Mouse (Mus musculus) limb, embryonic 11.5 days (tissue): ENCODE data around the gene Dzip1l. TPM values are rescaled to one million over a fixed set of nuclear protein-coding genes. Genes with fewer than 3 reads are reported as not detected.

Source experiments
- ATAC-seq: fragments of 200-750 bp; cut with Nextera tagmentation; 2 replicates; pipeline ENCODE4 v1.8.0; 2017; ENCODE audit warnings: low read depth; ENCODE audit not compliant: insufficient number of reproducible peaks, low FRiP score, low TSS enrichment
- DNase-seq: peaks from one replicate; pipeline ENCODE4 v3.0.0-alpha.2; 2015; ENCODE audit warnings: low spot score
- H3K27ac ChIP-seq: fragments of 300-500 bp; sonication (generic); replicated peaks from 2 replicates; pipeline ENCODE4 v1.5.1; 2014; ENCODE audit warnings: low read depth, mild to moderate bottlenecking, low read length
- H3K27me3 ChIP-seq: fragments of 300-500 bp; sonication (generic); 2 replicates; pipeline ENCODE4 v1.6.1; 2014; ENCODE audit warnings: mild to moderate bottlenecking, low read length, mixed read lengths; ENCODE audit not compliant: control insufficient read depth, insufficient read depth
- H3K36me3 ChIP-seq: fragments of 300-500 bp; sonication (generic); 2 replicates; pipeline ENCODE4 v1.6.1; 2014; ENCODE audit warnings: mild to moderate bottlenecking, low read length, moderate library complexity, mixed read lengths; ENCODE audit not compliant: control insufficient read depth, insufficient read depth
- H3K4me1 ChIP-seq: fragments of 300-500 bp; sonication (generic); 2 replicates; pipeline ENCODE4 v1.6.1; 2014; ENCODE audit warnings: low read length, mixed read lengths; ENCODE audit not compliant: control insufficient read depth, insufficient read depth
- H3K4me2 ChIP-seq: fragments of 300-500 bp; sonication (generic); 2 replicates; pipeline ENCODE4 v1.6.1; 2014; ENCODE audit warnings: low read depth, mild to moderate bottlenecking, moderate library complexity; ENCODE audit not compliant: severe bottlenecking
- H3K4me3 ChIP-seq: fragments of 300-500 bp; sonication (generic); 2 replicates; pipeline ENCODE4 v1.5.1; 2014; ENCODE audit warnings: low read depth, low read length
- H3K9ac ChIP-seq: fragments of 300-500 bp; sonication (generic); 2 replicates; pipeline ENCODE4 v1.6.1; 2014; ENCODE audit warnings: mild to moderate bottlenecking, low read length
- H3K9me3 ChIP-seq: fragments of 300-500 bp; sonication (generic); 2 replicates; pipeline ENCODE4 v1.6.1; 2016; ENCODE audit warnings: low read length; ENCODE audit not compliant: control insufficient read depth
- WGBS: fragments of 180-500 bp; shearing (Covaris S2); extraction: QIAGEN DNeasy Blood & Tissue Kit; methylation state at CpG from one replicate; pipeline ENCODE4 v1.1.7; 2014; 5-methylcytosine and 5-hydroxymethylcytosine counted together
- polyA plus RNA-seq: library from polyadenylated mRNA; unstranded; fragments of >200 nt; fragmentation: Nextera tagmentation; extraction: Ambion mirVana; gene quantifications from 2 replicates; pipeline ENCODE4 v1.2.1, GENCODE M21; 2014

Dzip1l gene
- polyA plus RNA-seq, 1 experiment from 2014 or later = 19.1 TPM

DNA sequence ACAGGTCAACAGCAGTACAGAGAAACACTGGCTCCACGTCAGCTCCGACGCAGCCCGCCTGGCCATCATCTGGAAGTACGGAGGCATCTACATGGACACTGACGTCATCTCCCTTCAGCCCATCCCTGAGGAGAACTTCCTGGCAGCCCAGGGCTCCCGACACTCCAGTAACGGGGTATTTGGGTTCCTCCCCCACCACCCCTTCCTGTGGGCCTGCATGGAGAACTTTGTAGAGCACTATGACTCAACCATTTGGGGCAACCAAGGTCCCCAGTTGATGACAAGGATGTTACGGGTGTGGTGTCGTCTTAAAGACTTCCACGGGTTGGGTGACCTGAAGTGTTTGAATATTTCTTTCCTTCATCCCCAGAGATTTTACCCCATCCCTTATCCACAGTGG is 9.1 kb upstream of the Dzip1l start:
- DNase-seq (no peak), ATAC-seq (no peak)
- no peaks in the 10 kb centered on the region for H3K9me3 ChIP-seq
- 93% methylated on average over 11 of the region's 11 CpGs for WGBS
- no peak overlapping the region for H3K27ac ChIP-seq
- H3K4me2 ChIP-seq = no peak overlapping the region
- H3K36me3 ChIP-seq = no peaks in the 10 kb centered on the region
- no peaks in the 10 kb centered on the region for H3K4me1 ChIP-seq
- H3K4me3 ChIP-seq = no peak overlapping the region
- H3K9ac ChIP-seq = no peak overlapping the region
- H3K27me3 ChIP-seq = no peaks in the 10 kb centered on the region

GRCm38 (mm10) chr9:99622034-99622433 is 7.3 kb upstream of the Dzip1l start:
- no peaks in the 10 kb centered on the region for H3K9me3 ChIP-seq
- no peak overlapping the region for H3K9ac ChIP-seq
- 75% methylated on average over 1 of the region's 1 CpGs for WGBS
- no peak overlapping the region for H3K4me2 ChIP-seq
- no peaks in the 10 kb centered on the region for H3K4me1 ChIP-seq
- no peak overlapping the region for H3K27ac ChIP-seq
- ATAC-seq = no peak
- no peaks in the 10 kb centered on the region for H3K27me3 ChIP-seq
- no peak for DNase-seq
- H3K4me3 ChIP-seq = no peak overlapping the region
- H3K36me3 ChIP-seq = no peaks in the 10 kb centered on the region

GRCm38 (mm10) chr9:99622966-99623365 is 6.3 kb upstream of the Dzip1l start:
- no peak overlapping the region for H3K4me2 ChIP-seq
- no peak overlapping the region for H3K9ac ChIP-seq
- no peak for ATAC-seq
- H3K27me3 ChIP-seq = no peaks in the 10 kb centered on the region
- 56% methylated on average over 2 of the region's 2 CpGs for WGBS
- H3K9me3 ChIP-seq = no peaks in the 10 kb centered on the region
- H3K36me3 ChIP-seq = no peaks in the 10 kb centered on the region
- H3K4me3 ChIP-seq = no peak overlapping the region
- H3K27ac ChIP-seq = no peak overlapping the region
- no peak for DNase-seq
- H3K4me1 ChIP-seq = no peaks in the 10 kb centered on the region

DNA sequence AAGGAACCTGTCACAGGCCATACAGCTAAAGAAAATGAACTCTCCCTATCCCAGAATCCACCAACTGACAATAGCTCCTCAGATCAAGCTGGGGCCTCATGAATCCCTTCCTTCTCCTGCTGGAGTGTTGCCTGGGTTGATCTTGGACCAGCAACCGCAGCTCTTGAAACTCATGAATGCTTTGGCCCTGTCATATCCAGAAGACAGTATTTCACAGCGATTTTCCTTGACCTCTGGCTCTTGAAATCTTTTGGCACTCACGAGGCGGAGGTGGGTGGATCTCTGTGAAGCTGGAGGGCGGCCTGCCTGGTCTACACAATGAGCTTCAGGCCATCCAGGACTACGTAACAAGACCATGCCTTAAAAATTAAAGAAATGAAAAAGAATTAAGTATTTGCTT is 5.2 kb upstream of the Dzip1l start:
- H3K4me3 ChIP-seq = no peak overlapping the region
- no peaks in the 10 kb centered on the region for H3K27me3 ChIP-seq
- H3K9me3 ChIP-seq = no peaks in the 10 kb centered on the region
- H3K36me3 ChIP-seq = no peaks in the 10 kb centered on the region
- DNase-seq = no peak
- ATAC-seq = no peak
- no peak overlapping the region for H3K27ac ChIP-seq
- no peak overlapping the region for H3K4me2 ChIP-seq
- H3K9ac ChIP-seq = no peak overlapping the region
- WGBS = 81% methylated on average over 6 of the region's 6 CpGs
- 0 out of 2 replicates have a peak, but pooled peaks cover 2% of the 10 kb centered on the region for H3K4me1 ChIP-seq

- H3K4me2 ChIP-seq = peak overlapping the region; percentile 78
- DNase-seq = no peak
- no peak for ATAC-seq
- H3K27ac ChIP-seq = no peak overlapping the region
- H3K9me3 ChIP-seq = no peaks in the 10 kb centered on the region
- peaks cover 7% of the 10 kb centered on the region; the same call in 1 of the 2 replicates for H3K4me1 ChIP-seq
- H3K9ac ChIP-seq = peak overlapping the region; percentile 84
- H3K36me3 ChIP-seq = no peaks in the 10 kb centered on the region
- no peaks in the 10 kb centered on the region for H3K27me3 ChIP-seq
- WGBS = 56% methylated on average over 4 of the region's 4 CpGs
- H3K4me3 ChIP-seq = no peak overlapping the region
These were observed 715 bp upstream of the Dzip1l start for GRCm38 (mm10) chr9:99628581-99628980.

GRCm38 (mm10) chr9:99630071-99630470 is 775 bp downstream of the Dzip1l start:
- WGBS = under 1% methylated on average over 11 of the region's 11 CpGs
- peak; percentile 6; the same call in 1 of the 2 replicates for ATAC-seq
- Histone ChIP-seq H3K4me2 (peak overlapping the region; percentile 78), H3K4me1 (peaks cover 7% of the 10 kb centered on the region; the same call in 1 of the 2 replicates), H3K27me3 (no peaks in the 10 kb centered on the region), H3K4me3 (peak overlapping the region; percentile 62), H3K27ac (peak overlapping the region; percentile 73; the same call in 1 of the 2 replicates), H3K9ac (peak overlapping the region; percentile 84), H3K9me3 (no peaks in the 10 kb centered on the region), H3K36me3 (no peaks in the 10 kb centered on the region)
- DNase-seq = peak; percentile 54

DNA sequence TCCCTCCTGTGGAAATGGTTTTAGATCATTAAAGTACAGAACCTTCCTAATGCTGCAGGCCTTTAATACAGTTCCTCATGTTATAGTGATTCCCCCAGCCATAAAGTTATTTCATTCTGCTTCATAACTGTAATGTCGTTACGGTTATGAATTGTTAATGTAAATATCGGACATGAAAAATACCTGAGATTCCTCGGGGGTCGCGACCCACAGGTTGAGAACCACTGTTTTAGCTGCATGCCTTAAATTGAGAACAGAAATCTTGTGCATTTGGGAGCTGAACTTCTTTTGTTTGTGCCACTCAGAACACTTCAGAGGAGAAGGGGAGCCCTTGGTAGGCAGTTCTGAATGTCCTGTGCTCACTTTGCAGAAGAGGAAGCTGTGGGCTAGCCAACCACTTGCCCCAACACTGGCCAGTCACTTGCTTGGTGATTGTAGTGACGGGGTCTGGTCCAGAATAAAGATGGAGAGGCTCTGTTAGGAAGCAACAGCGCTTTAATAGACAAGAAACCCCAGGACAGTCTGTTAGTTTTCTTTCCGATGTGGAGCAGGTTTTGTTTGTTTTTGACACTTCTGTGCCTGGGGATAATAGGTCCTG is 1.3 kb downstream of the Dzip1l start:
- no peaks in the 10 kb centered on the region for H3K27me3 ChIP-seq
- peak overlapping the region; percentile 78 for H3K4me2 ChIP-seq
- peaks cover 7% of the 10 kb centered on the region; the same call in 1 of the 2 replicates for H3K4me1 ChIP-seq
- ATAC-seq = no peak
- peak overlapping the region; percentile 62 for H3K4me3 ChIP-seq
- DNase-seq = peak; percentile 39
- H3K9ac ChIP-seq = peak overlapping the region; percentile 84
- WGBS = 57% methylated on average over 9 of the region's 9 CpGs
- H3K27ac ChIP-seq = peak overlapping the region; percentile 73; the same call in 1 of the 2 replicates
- no peaks in the 10 kb centered on the region for H3K9me3 ChIP-seq
- no peaks in the 10 kb centered on the region; the same call in 1 of the 2 replicates for H3K36me3 ChIP-seq

DNA sequence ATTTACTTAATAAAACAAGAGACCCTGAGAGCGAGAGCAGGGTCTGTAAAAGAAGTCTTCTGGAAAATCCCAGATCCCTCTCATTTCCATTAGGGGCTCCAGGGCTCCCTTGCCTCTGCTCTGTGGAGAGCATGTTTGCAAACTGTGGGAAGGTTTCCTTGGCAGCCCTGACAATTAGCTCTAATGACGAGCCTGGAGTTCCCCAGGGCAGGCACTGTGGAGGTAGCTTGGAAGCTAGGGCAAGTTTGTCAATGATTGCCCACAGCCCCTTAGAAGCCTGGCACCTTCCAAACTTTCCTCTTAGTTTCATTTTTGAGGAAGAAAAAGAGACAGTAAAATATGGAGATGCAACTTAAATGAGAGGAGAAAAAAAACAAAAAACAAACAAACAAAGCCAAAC is 2.5 kb downstream of the Dzip1l start:
- no peak overlapping the region for H3K9ac ChIP-seq
- WGBS = 52% methylated on average over 2 of the region's 2 CpGs
- DNase-seq = peak; percentile 26

More for the DNA sequence above, 2.5 kb downstream of the Dzip1l start:
- ATAC-seq = no peak
- Histone ChIP-seq H3K4me2 (no peak overlapping the region), H3K9me3 (no peaks in the 10 kb centered on the region), H3K36me3 (no peaks in the 10 kb centered on the region; the same call in 1 of the 2 replicates), H3K4me1 (peaks cover 7% of the 10 kb centered on the region; the same call in 1 of the 2 replicates), H3K4me3 (no peak overlapping the region), H3K27ac (no peak overlapping the region), H3K27me3 (no peaks in the 10 kb centered on the region)
